Mouse (Mus musculus) kidney, adult 2 months (tissue): ENCODE results near the gene Unc13c. TPM values are rescaled to one million over a fixed set of nuclear protein-coding genes. Genes with fewer than 3 reads are reported as not detected.
A peak's percentile ranks its signal among the peaks of the same experiment; 100 is the strongest.

Source experiments
- DNase-seq: peaks from one replicate; pipeline ENCODE4 v3.0.0; 2021
- H3K27ac ChIP-seq: fragments of 200-500 bp; 2 replicates; pipeline ENCODE4 v1.5.1; 2012; ENCODE audit warnings: low read depth, low read length, control low read depth, inconsistent platforms; ENCODE audit not compliant: insufficient read depth
- H3K27me3 ChIP-seq: fragments of 200-500 bp; replicated peaks from 2 replicates; pipeline ENCODE4 v1.6.1; 2012; ENCODE audit warnings: mild to moderate bottlenecking, moderate library complexity, low read length, inconsistent platforms; ENCODE audit not compliant: control insufficient read depth, insufficient read depth
- H3K36me3 ChIP-seq: fragments of 200-500 bp; 2 replicates; pipeline ENCODE4 v1.6.1; 2012; ENCODE audit warnings: mild to moderate bottlenecking, moderate library complexity, low read length, inconsistent platforms; ENCODE audit not compliant: control insufficient read depth, insufficient read depth
- H3K4me1 ChIP-seq: fragments of 200-500 bp; 2 replicates; pipeline ENCODE4 v1.6.1; 2011; ENCODE audit warnings: low read length; ENCODE audit not compliant: control insufficient read depth, insufficient read depth
- H3K4me3 ChIP-seq: fragments of 200-500 bp; 2 replicates; pipeline ENCODE4 v1.5.1; 2011; ENCODE audit warnings: mild to moderate bottlenecking, low read depth, low read length, control low read depth; ENCODE audit not compliant: insufficient read depth
- CTCF ChIP-seq: fragments of 200-500 bp; conservative IDR thresholded peaks from 2 replicates; pipeline ENCODE4 v1.5.1; 2011; ENCODE audit warnings: low read depth, mild to moderate bottlenecking, control low read depth, low read length, moderate library complexity, mixed read lengths; ENCODE audit not compliant: insufficient read depth, insufficient read length
- POLR2A ChIP-seq: fragments of 200-500 bp; IDR thresholded peaks from one replicate; pipeline ENCODE4 v1.6.1; 2011; ENCODE audit warnings: low read depth, low read length, control low read depth
- WGBS: fragments of 180-500 bp; shearing (Covaris S2); methylation state at CpG from one replicate; pipeline ENCODE4 v1.1.7; 2018; 5-methylcytosine and 5-hydroxymethylcytosine counted together
- polyA plus RNA-seq: library from polyadenylated mRNA; depleted of rRNA; stranded (reverse); fragments of >200 nt; gene quantifications from 2 replicates; pipeline ENCODE4 v1.2.3, GENCODE M21; 2012

The Unc13c gene
- polyA plus RNA-seq, 1 experiment, result 0.28 TPM

DNA sequence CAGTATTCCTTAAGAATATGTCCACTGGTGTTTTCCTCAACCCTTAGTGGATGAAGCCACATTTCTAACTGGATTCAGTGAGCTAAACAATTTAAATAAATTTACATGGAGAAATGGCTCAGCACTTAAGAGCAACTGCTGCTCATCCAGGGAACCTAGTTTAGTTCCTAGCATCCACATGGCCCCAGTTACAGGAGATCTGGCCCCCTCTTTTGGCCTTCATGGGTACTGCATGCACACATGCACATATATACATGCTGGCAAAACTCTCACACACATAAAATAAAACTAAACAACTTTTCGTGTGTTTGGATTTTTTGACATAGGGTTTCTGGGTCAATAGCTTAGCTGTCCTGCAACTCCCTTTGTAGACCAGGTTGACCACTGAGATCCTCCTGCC is 330.6 kb downstream of the Unc13c start:
- Histone ChIP-seq H3K4me3 (no peak overlapping the region), H3K27me3 (no peaks in the 10 kb centered on the region), H3K36me3 (no peaks in the 10 kb centered on the region), H3K27ac (no peak overlapping the region), H3K4me1 (no peaks in the 10 kb centered on the region)
- no peak for DNase-seq
- TF ChIP-seq POLR2A, result no peak
- 0 out of 2 replicates have a peak, but pooled peaks have one; percentile 16 for TF ChIP-seq CTCF
- WGBS, result 93% methylated on average over 1 of the region's 1 CpGs

DNA sequence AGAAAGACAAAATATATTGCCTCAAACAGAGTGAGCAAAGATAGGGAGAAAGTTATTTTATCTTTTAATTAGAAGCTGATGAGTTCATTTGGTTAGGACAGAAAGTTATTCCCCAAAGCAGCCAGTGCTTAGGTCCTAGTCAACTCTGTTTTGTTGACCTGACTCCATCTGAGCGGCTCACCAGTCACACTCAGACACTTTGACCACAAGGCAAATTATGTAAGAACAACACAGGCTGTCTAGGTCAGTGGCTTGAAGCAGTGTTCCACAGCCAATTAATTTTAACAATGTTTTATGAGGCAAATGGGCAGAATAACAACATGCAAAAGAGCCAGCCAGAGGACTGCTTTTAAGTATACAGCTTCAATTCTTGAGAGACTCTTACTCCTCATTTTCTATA is 343.6 kb downstream of the Unc13c start:
- WGBS, result 25% methylated on average over 1 of the region's 1 CpGs
- H3K4me3 ChIP-seq, result no peak overlapping the region
- no peaks in the 10 kb centered on the region for H3K36me3 ChIP-seq
- no peak overlapping the region for H3K27ac ChIP-seq
- peak; percentile 83 for DNase-seq
- no peak for TF ChIP-seq CTCF
- TF ChIP-seq POLR2A, result no peak
- H3K4me1 ChIP-seq, result peaks cover 11% of the 10 kb centered on the region
- H3K27me3 ChIP-seq, result no peaks in the 10 kb centered on the region

DNA sequence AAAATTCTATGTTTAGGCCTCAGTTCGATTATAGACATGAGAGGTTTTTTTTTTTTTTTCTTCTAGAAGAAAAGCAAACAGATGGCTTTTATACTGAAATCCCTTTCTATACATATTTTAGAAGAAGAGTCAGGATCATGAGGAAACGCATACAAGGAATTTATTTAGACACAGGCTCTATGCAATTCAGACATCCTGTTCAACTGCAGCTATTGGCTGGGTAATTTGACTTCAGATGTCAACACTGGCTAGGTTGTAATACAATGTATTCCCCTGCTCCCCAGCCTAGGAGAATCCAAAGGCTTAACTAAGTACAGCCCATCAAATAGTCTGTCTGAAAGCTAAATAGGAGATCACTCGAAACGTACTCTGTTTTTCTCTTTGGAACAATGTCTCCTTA is 355.9 kb downstream of the Unc13c start:
- H3K36me3 ChIP-seq, result no peaks in the 10 kb centered on the region
- H3K27me3 ChIP-seq, result no peaks in the 10 kb centered on the region
- WGBS, result 78% methylated on average over 4 of the region's 4 CpGs
- H3K4me1 ChIP-seq, result no peaks in the 10 kb centered on the region
- no peak overlapping the region for H3K4me3 ChIP-seq
- no peak for DNase-seq
- H3K27ac ChIP-seq, result no peak overlapping the region
- TF ChIP-seq CTCF, result no peak
- TF ChIP-seq POLR2A, result no peak

DNA sequence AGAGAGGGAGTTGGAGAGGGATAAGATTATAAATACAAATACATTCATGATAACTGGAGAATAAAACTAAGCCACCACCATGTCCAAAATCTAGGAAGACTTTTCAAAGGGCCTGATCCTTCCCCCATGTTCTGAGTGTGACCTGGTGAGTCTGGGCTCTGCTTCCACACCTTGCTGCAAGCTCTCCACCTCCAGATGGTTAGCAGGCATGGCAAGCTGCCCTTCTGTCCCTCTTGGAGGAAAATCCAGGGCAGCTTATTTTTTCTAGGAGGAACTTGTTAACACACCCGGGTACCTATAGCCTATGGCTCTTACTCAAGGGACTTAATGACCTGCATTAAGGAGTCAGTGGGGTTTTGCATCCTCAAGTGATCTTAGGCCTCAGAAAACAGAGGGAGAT is 364.8 kb downstream of the Unc13c start:
- no peak for TF ChIP-seq POLR2A
- TF ChIP-seq CTCF, result no peak
- no peaks in the 10 kb centered on the region for H3K4me1 ChIP-seq
- WGBS, result 49% methylated on average over 1 of the region's 1 CpGs
- H3K36me3 ChIP-seq, result no peaks in the 10 kb centered on the region
- DNase-seq, result no peak
- no peak overlapping the region for H3K4me3 ChIP-seq
- no peak overlapping the region for H3K27ac ChIP-seq
- no peaks in the 10 kb centered on the region for H3K27me3 ChIP-seq

DNA sequence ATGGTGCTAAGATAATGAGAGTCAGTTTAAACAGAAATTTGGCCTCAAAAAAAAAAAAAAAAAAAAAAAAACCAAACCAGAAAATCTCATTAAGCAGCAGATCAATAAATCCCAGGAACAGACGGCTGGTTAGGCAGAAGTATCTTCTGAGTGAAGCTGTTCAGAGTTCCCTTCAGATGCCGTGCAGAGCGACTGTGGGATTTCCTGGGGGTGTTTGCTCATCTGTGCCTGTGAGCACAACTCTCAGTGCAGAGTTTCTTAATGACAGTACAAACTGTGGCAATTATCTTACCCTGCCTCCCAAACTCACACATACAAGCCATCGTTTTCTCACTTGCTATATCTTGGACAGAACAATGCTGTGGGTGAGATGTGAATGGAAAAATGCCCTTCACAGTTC is 403.2 kb downstream of the Unc13c start:
- no peaks in the 10 kb centered on the region for H3K4me1 ChIP-seq
- H3K36me3 ChIP-seq, result no peaks in the 10 kb centered on the region
- DNase-seq, result no peak
- H3K27me3 ChIP-seq, result no peaks in the 10 kb centered on the region
- no peak overlapping the region for H3K4me3 ChIP-seq
- WGBS, result 72% methylated on average over 4 of the region's 4 CpGs
- no peak overlapping the region for H3K27ac ChIP-seq
- TF ChIP-seq POLR2A (no peak), CTCF (no peak)

DNA sequence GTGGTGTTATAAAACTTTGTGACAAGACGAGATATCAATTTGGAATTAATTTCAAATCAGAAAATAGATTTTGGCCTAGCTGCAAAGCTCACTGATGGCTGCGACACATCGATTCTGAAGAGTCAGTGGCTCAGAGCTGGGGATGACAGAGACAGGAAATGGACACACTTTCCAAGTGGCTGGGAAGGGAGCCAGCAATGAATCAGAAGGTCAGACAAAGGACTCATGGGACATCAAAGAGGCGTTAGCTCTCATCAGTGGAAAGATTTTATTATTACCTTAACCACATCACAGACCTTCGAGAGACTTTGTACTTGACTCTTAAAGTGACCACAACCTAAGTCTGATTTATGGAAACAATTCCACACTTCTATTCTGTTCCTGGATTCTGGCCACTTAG is 408.7 kb downstream of the Unc13c start:
- no peaks in the 10 kb centered on the region for H3K36me3 ChIP-seq
- DNase-seq, result peak; percentile 54
- no peak overlapping the region for H3K4me3 ChIP-seq
- 43% methylated on average over 5 of the region's 5 CpGs for WGBS
- H3K4me1 ChIP-seq, result no peaks in the 10 kb centered on the region
- TF ChIP-seq POLR2A (no peak), CTCF (no peak)
- no peak overlapping the region for H3K27ac ChIP-seq
- H3K27me3 ChIP-seq, result no peaks in the 10 kb centered on the region

DNA sequence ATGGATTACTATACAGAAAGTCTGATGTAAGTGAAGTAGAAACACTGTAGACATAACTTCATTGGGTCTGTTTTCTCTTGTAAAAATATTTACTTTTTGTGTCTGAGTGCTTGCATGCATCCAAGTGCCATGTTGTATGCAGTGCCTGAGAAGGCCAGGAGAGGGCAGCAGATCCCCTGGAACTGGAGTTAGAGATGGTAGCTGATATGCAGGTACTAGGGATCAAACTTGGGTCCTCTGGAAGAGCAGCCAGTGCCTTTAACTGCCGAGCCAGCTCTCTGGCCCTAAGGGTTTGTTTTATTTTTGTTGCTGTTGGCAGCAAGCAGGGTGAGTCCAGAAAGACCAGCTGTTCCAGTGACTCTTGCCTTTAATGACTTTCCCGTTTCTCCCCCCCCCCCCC is 411.0 kb downstream of the Unc13c start:
- DNase-seq, result peak; percentile 56

DNA sequence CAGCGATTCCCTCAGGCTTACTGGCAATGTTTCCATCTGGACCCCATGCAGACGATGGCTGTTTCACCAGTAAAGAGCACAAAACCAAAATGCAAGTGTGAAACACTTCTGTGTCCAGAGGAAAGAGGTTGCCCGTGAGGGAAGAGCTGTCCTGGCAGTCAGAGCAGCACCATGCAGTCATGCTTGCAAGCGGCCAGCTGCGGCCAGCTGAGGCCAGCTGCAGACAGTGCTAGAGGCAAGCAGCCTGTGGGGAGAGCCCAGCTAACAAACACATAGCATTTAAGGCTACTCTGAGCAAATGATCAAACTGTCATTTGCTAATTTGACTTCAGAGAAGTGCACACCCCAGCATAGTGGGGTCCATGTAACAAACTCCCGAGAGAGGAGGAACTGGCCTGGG is 413.4 kb downstream of the Unc13c start:
- DNase-seq, result no peak
- no peak for TF ChIP-seq POLR2A
- no peak for TF ChIP-seq CTCF
- Histone ChIP-seq H3K4me3 (no peak overlapping the region), H3K4me1 (no peaks in the 10 kb centered on the region), H3K36me3 (no peaks in the 10 kb centered on the region), H3K27ac (no peak overlapping the region), H3K27me3 (no peaks in the 10 kb centered on the region)
- 68% methylated on average over 6 of the region's 6 CpGs for WGBS

More for the DNA sequence above, 411.0 kb downstream of the Unc13c start:
- TF ChIP-seq POLR2A (no peak), CTCF (peak; percentile 79)
- 63% methylated on average over 2 of the region's 2 CpGs for WGBS
- H3K27ac ChIP-seq, result no peak overlapping the region
- H3K4me1 ChIP-seq, result no peaks in the 10 kb centered on the region
- H3K27me3 ChIP-seq, result no peaks in the 10 kb centered on the region
- no peaks in the 10 kb centered on the region for H3K36me3 ChIP-seq
- no peak overlapping the region for H3K4me3 ChIP-seq
